Mouse (Mus musculus) lung, postnatal 4 days (tissue): ENCODE results near the gene Cutal.
"Not testable (repeated sequence)": the region's sequence is repeated elsewhere in the genome, so short reads cannot be mapped to it uniquely, and the experiment has no call there.

Experiments
- DNase-seq, 2 experiments: peaks; one replicate each; pipeline ENCODE4 v3.0.0; 2021

Cutal gene

DNA sequence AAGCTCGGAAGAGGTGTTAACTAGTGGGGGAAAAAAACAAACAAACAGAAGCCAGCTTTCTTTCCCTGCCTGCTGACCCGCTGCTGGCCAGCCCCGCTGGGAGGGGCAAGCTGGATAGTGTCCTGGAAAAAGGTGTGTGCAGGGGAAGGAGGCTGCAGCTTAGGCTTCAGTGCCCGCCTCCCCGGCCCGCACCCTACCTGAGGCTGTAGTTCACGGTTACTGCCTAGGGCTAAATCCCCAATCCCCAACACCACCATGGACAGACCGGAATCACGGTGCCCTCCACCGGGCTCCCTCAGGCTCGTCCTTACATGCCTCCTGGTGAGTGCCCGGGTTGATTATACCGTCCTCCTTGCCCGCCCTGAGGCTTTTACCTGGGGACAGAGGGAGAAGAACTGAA, at the start of gene Cutal:
Gene Cutal, plus strand, starts transcription at position 126 of the 400 bp plus-strand sequence.
- peak; percentile 51 to 69 for DNase-seq

GRCm38 (mm10) chr2:34825827-34826459, 48.3 kb upstream of the Cutal start, which contains the start of gene Fbxw2:
Gene Fbxw2 (minus strand): TSS chr2:34826311.
- DNase-seq = peak; percentile 94 to 96

GRCm38 (mm10) chr2:34826460-34827231, 47.5 kb upstream of the Cutal start:
- no peak for DNase-seq

GRCm38 (mm10) chr2:34827591-34827990, 46.6 kb upstream of the Cutal start:
- no peak for DNase-seq

DNA sequence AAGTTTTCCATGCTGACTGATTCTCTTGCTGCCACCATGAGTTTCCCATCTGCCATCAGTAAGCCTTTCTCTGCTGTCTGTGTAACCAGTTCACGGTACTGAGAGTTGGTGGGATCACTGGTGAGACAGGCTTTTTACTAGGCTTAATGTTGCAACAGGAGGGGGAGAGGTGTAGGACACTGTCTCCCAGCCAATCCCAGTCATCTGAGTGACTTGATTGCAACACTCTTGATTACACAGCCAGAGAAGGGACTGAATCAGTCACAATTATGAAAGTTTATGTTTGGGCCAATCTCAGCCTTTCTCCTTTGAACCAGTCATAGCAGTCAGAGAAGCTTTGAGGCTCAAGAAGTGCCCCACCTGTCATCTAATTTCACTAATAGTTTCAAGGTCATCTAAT, 46.2 kb upstream of the Cutal start:
- no peak for DNase-seq

- not testable (repeated sequence) for DNase-seq
Measured at GRCm38 (mm10) chr2:34830066-34830465, 44.1 kb upstream of the Cutal start.

- DNase-seq = not testable (repeated sequence)
Measured at GRCm38 (mm10) chr2:34832766-34833457, 41.3 kb upstream of the Cutal start, which contains the start of gene Gm34653. Gene Gm34653 (plus strand): TSS chr2:34833007.

GRCm38 (mm10) chr2:34833624-34834023, 40.6 kb upstream of the Cutal start:
- no peak for DNase-seq

DNA sequence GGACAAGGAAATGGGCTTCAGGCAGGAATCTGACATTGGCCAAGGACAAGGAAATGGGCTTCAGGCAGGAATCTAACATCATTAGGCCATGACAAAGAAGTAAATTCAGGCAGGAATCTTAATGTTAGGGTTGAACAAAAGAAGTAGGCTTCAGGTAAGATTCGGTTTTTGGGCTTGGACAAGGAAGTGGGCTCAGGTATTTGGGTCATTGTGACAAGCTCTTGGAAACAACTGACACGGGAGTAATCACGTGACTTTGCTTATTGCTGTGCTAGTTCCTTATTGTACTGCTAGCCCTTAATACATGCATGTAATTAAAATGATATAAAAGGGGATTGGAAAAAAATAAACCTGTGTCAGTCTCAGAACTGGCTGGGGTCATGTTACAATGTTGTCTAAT, 38.5 kb upstream of the Cutal start:
- no peak for DNase-seq

- DNase-seq = not testable (repeated sequence)
Measured at GRCm38 (mm10) chr2:34840143-34840542, 34.1 kb upstream of the Cutal start.

DNA sequence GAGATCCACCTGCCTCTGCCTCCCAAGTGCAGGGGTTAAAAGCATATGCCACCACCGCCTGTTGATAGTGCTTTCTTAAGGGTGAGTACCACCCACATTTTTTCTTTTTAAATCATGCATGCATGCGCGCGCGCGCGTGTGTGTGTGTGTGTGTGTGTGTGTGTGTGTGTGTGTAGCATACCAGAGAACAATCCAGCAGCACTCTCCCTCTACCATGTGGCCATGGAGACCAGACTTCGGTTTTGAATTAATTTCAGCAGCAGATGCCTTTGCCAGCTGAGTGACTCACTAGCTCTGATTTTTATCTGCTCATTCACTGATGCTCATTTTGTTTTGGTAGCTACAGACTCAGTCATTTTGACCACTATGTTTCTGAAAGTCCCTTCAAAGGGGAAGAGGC, 32.5 kb upstream of the Cutal start:
- DNase-seq = no peak

GRCm38 (mm10) chr2:34843211-34843939, 30.8 kb upstream of the Cutal start:
- DNase-seq = peak; percentile 73 to 82

DNA sequence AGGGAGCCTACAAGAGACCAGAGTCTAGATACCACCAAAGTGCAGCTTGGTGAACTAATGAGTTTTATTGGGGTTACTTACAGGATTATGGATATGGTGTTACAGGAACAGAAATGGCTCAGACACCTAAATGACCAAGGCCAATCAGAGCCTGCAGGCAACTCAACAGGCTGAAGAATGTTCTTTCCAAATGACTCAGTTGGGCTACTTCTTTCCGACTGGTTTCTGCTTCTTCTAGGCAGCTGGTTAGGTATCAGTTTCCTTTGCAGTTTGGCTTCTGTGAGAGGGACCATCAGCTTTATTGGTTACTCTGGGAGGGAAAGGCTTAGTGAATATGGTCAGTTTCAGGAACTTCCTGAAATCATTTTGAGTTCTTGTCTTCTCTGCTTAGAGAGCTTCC, 26.5 kb upstream of the Cutal start:
- no peak for DNase-seq

GRCm38 (mm10) chr2:34855265-34855664, 18.9 kb upstream of the Cutal start:
- no peak for DNase-seq

DNA sequence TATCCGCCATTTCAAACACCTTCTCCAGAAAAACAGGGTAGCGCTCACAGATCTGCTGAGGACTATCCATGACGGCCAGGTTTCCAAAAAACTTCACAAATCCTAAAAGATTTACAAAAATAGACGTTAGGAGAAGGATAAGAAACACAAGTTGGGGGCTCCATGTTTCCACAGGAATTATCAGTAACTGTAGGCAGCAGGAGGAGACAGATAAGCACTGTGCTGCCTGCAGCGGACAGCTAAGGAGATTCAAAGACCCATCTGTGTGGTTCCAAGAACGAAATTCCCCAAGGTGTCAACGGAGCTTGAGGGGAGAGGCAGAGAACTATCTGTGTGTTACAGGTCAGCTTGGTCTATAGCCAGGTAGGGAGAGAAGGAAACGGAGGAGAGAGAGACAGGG, 16.5 kb upstream of the Cutal start:
- no peak for DNase-seq

GRCm38 (mm10) chr2:34869680-34870079, 4.5 kb upstream of the Cutal start:
- no peak for DNase-seq

DNA sequence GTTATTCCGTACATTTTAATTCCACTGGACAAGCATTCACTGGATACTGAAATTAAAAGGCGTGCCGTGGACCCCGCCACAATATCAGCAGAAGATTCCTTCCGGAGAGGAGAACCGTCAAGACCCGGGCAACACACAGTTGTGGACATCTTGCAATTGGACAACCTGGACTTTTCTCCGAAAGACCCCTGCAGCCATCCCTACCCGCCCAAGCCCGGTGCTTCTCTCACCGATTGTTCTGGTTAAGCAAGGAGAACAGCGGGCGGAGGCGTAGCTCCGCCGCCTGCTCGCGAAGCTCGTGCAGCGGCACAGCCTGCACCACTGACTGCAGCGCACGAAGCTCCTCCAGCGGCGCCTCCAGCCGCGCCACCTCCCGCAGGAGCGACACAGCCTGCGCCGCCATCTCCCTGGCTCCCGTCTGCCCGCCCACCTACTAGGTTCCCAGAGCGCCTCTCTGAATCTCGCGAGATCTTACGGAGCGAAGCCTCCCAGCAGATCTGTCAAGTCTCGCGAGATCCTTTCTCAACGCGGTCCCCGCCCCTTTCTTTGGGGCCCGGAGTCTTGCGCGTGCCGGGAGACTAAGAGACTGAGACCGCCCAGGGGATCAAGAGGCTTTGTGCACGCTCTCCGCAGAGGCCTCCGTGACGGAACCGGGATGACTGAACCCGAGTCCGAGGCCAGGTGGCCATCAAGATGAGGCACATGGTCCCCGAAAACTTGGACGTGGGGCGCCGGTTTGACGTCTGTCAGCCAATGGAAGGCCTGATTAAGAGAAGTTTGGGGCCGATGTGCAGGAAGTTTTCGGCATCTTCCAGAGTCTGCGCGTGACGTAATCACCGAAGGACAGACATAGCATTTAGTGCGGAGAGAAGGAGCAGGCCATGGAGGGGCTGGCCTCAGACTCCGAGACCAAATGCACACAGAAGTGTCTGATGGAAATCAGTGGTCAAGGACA, 3.4 kb upstream of the Cutal start:
- peak; percentile 95 to 97 for DNase-seq

DNA sequence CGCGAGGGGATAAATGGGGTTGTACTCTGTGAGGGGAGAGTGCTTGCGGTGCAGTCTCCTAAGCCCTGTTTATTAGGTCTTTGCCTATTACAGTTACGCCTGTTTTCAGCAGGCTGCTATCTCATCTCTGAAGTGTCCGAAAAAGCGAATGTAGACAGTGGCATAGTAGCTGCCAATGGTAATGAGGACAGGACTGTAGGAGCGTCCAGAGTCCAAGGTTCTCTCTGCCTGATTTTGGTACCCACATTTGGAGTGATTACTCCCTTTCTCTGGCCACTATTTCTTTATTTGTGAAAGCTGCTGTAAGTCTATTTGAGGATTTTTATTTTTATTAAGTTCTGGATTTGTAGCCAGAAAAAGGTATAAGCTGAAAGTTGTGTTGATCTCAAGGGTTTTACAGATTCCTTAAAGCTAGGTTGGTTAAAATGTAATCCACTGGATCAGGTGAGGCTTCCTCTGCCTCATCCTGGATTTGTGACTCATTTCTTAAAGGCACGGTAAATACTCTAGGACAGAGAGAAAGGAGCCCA, 685 bp downstream of the Cutal start, which contains the start of gene Psmd5:
Gene Psmd5, minus strand, starts transcription at position 153 of the 530 bp plus-strand sequence.
- DNase-seq = no peak

DNA sequence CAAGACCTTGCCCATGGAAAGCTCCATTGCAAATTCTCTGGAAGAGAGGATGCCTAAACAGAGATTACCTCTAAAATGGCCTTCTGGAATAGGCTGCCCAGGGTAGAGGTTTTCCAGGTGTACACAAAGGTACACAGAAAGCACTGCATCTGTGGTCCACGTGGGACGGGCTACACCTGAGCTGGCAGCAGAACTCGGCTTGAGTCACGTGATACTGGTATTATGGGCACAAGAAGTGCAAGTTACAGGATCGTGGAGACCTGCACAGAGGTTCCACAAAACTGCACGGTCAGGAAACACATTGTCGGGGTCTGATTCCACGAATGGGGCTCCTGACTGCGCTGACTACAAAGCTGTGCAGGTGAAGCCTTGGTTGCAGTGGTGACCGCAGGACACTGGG, 5.9 kb downstream of the Cutal start:
- DNase-seq = no peak

GRCm38 (mm10) chr2:34882757-34883156, 8.6 kb downstream of the Cutal start:
- no peak for DNase-seq

DNA sequence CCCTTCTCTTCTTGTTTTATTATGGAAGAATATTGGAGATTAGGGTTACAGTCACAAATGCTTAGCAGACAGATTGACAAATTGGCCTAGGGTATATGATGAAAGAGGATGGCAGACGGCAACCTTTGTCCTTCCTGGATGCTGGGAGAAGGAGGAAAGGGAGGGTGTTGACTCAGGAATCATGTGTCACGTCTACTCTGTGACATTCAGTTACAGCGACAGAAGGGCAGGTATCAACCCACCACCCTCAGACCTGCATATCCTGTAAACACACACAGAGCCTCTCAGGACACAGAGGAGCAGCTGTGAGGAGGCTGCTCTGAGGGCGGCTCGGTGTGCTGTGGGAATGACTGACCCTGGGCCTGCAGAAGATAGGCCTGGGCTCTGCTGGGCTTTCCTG, 9.0 kb downstream of the Cutal start:
- no peak for DNase-seq
